Mouse (Mus musculus): ENCODE measurements around the gene Ctsd. TPM values are rescaled to one million over a fixed set of nuclear protein-coding genes. Genes with fewer than 3 reads are reported as not detected.
"Not testable (repeated sequence)": the region's sequence is repeated elsewhere in the genome, so short reads cannot be mapped to it uniquely, and the experiment has no call there.

Ctsd gene
- total RNA-seq (2014; fragmentation: Nextera tagmentation) (152 and 191 TPM in 2 replicates), total RNA-seq (2017) (128 and 144 TPM in 2 replicates)

GRCm38 (mm10) chr7:142387419-142388148, at the start of gene Ctsd:
Gene Ctsd, minus strand, starts transcription at chr7:142388038.
- peak; percentile 63 for ATAC-seq (replicated peaks; ENCODE audit: poor library complexity, severe bottlenecking)

DNA sequence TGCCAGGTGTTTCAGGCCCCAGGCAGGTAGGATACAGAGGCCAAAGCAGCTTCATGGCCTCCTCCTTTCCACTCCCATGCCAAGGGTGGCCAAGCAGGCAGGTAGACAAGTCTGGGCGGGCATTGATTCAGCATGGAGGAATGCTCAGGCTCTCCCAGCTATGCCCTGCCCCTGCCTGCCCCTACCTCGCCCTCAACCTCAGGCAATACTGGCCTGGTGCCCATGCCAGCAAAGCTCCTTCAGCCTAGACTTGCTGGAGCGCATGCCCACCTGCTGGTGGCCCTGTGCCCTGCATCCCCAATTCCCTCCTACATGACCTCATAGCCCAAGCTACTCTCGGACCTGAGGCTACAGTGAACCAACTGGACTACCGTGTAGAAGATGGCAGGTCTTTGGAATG, 49.5 kb upstream of the Ctsd start:
- ATAC-seq (replicated peaks; ENCODE audit: poor library complexity, severe bottlenecking): peak; percentile 35

DNA sequence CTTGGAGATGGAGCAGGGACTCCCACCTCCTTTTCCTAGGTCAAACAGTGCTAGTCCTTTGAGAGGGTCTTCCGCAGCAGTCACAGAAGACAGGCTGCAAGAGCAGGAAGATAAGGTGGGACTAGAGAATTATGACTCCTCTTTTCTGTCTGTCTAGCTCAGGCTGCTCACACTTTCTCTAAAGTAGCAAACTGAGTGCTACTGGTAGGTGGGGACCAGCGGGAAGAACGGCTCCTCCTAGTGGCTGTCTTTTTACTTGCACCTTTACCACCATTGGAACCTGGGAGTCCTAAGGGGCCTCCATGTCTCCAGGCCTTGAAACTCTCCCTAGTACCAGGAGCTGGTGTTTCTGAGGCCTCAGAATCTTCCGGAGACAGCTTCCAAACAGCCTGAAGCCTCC, 47.7 kb upstream of the Ctsd start:
- ATAC-seq (replicated peaks; ENCODE audit: poor library complexity, severe bottlenecking): peak; percentile 66

DNA sequence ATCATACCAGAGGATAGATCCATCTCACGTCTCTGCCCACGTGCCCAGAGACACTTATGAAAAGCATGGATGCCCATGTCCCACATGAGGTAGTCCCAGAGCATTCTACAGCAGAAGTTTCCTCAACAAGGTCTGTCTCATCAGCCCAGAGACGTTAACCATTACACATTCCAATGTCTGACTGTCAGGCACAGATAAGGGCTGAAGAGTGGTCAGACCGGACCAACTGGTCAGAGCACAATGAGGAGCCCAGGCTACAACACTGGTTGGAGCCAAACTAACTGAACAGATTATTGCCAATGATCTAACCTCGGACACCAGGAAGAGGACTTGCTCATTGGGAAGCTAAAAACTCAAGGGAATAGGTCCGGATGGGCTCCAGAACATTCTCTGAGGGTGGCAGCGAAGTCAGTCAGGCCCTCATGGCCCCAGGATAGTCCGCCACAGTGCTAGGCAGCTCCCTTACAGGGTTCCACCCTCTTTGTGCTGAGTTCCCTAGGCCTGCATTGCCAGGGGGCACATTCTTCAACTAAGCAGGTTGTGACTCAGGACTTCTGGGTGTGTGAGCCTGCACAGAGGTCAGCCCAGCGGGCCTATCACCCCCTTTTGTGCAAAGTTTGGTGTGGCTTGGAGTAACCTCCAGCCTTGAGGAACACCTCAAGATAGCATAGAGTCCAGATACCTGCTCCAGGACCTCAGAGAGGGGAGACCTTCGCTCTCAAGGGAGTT, 46.5 kb upstream of the Ctsd start, which contains the start of gene Syt8:
Syt8 (plus strand) TSS at position 714 of the 729 bp plus-strand sequence.
- no peak for ATAC-seq (replicated peaks; ENCODE audit: poor library complexity, severe bottlenecking)

DNA sequence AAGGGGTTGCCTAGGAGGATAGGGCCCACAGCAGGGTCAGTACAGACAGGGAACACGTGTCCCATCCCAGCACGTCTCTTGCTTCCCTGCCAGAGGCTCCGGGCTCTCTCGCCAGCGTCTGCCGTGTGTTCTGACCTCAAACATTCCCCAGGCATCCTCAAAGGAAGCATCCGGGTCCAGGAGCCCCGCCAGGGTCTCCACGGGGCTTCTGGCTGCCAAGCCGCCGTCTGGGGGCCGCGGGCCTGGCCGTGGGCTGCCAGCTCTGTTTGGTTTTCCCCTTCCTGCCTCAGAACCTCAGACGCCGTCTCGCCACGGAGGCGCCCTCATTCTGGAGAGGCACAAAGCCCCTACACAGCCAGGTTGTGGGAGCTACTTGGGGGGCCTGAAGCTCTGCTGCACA, 45.8 kb upstream of the Ctsd start:
- ATAC-seq (replicated peaks; ENCODE audit: poor library complexity, severe bottlenecking): no peak

DNA sequence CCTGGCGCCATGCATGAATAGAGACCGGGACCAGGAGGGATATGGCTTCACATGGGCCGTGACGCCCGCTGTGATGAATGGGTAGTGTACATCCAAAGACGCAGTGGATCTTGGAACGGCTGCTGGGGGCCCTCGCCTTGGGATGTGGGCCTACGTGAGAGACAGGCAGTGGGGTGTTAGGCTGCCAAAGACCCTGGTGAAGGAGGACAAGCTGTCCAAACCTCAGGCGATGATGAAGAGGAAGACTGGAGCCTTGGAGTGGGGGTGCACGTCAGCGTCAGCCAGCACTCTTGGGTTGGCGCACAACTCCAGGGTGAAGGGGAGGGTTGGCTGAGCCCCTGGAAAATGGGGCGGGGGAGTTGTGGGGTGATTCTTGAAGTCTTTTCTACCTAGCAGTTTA, 43.3 kb upstream of the Ctsd start:
- no peak for ATAC-seq (replicated peaks; ENCODE audit: poor library complexity, severe bottlenecking)

DNA sequence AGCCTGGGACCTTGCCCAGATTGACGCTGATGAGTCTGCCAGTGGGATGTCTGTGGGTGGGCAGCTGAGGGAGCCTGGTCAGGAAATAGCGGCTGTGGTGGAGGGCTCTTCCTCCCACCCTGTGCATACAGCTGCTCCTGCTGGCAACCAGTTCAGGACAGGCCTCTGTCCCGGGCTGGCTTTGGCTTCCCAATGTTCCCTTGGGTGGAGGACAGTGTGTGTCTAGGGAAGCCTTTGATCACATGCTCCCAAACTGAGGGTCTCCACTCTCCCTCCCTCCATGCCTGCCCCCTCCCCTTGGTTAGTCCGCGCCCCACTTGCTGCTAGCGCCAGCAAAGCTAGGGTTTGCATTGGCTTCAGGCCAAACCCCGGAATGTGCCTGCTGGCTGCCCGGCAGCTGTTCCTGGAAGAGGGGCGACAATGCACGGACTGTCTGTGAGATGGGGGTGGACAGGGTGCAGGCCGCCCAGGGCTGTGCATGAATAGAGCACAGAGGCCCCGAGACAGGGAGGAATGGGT, 42.4 kb upstream of the Ctsd start:
- 0 out of 2 replicates have a peak, but pooled peaks have one; percentile 26 for ATAC-seq (replicated peaks; ENCODE audit: poor library complexity, severe bottlenecking)

DNA sequence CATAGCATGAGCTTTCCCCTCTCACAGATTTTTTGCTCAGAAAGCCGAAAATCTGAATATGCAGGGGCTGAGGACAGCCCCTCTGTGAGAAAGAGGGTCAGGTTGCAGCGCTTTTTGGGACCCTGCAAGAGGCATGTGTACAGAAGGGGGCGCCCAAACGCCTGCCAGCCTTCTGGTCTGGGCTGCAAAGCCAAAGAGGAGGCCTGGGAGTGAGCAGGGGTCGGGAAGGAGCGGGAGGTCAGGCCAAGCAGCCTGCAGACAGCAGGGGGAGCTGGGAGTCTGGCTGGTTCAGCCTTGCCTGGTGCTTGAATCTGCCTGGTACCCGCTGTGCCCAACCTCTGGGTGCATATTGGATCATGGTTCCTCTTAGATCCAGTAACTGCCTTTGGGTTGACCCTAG, 40.4 kb upstream of the Ctsd start:
- peak; percentile 75 for ATAC-seq (replicated peaks; ENCODE audit: poor library complexity, severe bottlenecking)

DNA sequence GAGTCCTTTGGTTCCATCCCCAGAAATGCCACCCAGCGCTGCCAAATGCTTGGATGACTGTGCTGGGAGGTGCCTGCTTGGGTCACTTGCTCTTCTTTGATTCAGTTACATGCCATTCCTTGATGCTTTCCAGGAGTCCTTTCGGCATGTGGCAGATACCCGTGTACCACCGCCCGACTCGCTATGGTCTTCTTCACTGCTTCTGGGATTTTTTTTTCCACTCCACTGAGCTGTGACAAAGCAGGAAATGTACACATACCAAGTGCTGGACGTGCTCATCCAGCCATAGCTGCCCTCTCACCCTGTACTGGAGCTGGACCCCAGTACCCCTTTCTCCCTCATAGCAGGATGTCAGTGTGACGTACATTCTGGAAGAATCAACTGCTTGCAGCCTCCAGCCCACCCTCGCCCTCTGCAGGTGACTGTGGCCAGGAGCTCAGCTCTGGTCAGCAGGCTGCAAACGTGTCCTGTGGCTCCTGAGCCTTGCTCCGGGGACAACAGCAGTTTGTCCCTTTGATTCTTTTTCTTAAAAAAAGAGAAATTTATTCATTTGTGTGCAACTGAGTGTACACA, 37.9 kb upstream of the Ctsd start:
- ATAC-seq (replicated peaks; ENCODE audit: poor library complexity, severe bottlenecking): no peak

DNA sequence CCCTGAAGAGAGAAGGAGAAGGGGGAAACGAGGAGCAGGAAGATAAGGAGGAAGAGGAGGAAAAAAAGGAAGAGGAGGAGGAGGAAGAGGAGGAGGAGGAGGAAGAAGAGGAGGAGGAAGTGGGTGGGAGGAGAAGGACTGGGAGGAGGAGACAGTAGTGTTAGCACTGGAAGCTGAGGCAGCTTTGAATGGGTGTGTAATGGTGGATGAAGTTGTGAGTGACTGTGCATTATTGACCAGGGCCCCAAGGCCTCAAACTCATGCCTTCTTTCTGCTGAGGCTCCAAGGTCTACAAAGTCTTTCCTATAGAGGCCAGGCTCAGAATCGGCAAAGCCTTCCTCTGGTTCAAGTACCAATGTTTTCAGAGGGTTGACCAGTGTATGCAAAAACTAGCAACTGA, 34.0 kb upstream of the Ctsd start:
- no peak for ATAC-seq (replicated peaks; ENCODE audit: poor library complexity, severe bottlenecking)

GRCm38 (mm10) chr7:142419887-142420286, 32.0 kb upstream of the Ctsd start:
- ATAC-seq (replicated peaks; ENCODE audit: poor library complexity, severe bottlenecking): peak; percentile 32

DNA sequence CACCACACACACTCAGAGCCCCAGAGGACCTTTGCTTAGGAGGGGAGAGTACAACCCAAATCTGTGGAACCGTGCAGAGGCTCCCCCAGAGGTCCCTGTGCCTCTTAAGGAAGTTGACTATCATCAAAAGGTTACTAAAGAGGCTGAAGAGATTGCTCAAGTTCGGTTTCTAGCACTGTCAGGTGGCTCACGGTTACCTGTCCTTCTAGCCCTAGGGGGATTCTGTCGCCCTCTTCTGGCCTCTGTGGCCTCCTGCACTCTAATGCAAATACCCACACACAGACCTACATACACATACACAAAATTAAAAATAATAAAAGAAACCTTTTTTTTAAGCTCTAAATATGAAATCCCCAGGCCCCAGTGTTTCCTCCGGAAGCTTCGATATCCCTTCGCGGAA, 30.8 kb upstream of the Ctsd start:
- no peak; the same call in 1 of the 2 replicates for ATAC-seq (replicated peaks; ENCODE audit: poor library complexity, severe bottlenecking)

DNA sequence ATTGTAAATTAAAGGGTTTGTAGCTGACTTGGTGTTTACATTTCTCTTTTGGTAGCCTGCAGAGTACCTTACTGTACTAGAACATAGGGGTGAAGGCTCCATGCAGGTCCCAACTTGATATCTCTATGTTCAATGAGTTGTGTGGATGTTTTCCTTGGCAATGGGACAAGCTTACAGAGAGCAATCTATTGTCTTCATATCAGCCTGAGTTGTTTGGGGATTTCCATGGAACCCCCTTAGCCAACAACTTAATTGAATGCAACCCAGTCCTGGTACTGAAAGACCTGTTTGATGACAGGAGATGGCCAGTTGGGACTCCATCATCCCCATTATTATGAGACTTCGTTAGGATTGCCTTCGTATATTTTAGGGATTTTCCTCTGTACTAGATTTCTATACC, 30.2 kb upstream of the Ctsd start:
- ATAC-seq (replicated peaks; ENCODE audit: poor library complexity, severe bottlenecking): no peak

DNA sequence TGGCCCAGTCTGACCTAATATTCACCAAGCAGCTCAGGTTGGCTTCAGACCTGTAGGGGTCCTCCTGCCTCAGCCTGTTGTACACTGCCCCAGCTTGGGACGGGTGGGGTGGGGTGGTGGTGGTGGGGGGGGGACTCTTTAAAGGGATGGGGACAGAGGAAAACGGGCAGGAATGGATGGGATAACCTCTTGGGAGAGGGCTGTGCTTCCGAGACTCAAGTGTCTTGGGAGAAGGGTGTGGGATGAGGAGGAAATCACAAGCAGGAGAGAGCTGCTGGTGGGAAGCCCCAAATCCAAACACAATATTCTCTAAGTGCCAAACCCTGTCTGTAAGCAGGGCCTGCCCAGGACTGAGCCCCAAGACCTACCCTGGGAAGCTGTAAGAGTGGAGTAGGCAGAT, 28.4 kb upstream of the Ctsd start:
- no peak for ATAC-seq (replicated peaks; ENCODE audit: poor library complexity, severe bottlenecking)

DNA sequence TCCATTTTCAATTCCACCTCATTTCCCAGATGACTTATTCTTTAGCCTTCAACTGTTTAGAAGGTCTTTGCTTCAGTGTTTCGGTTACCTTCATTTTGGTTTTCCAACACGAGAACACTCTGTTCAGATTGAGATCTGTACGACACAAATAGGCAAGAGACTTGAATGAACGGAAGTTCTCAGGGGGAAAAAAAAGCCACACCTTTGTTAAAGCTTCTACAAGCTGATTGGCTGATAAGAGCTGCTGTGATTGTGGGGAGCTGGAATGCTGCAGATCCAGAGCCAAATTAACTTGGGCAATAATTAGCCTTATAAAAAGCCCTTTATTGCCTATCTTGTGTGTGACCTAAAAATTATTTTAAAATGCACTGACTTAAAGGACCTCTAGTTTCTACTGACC, 27.5 kb upstream of the Ctsd start:
- ATAC-seq (replicated peaks; ENCODE audit: poor library complexity, severe bottlenecking): no peak

- ATAC-seq (replicated peaks; ENCODE audit: poor library complexity, severe bottlenecking): no peak
Measured at GRCm38 (mm10) chr7:142413285-142413684, 25.4 kb upstream of the Ctsd start.

DNA sequence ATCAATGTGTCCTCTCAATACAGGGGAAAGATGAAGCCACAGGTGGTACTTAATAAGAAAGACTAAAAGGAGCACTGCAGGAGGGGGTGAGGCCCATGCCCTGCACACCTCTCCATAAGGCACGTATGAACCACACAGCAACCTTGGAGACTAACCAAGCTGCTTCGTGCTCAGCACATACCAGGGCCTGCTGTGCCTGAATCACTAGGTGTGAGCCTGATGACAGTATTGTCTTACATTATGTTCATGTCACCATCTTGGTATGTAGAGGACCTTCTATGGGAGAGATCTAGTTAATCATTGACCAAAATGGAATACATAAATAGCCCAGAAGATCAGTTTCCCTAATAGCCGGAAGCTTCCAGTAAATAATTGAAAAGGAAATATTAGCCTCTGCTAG, 21.8 kb upstream of the Ctsd start:
- ATAC-seq (replicated peaks; ENCODE audit: poor library complexity, severe bottlenecking): no peak

DNA sequence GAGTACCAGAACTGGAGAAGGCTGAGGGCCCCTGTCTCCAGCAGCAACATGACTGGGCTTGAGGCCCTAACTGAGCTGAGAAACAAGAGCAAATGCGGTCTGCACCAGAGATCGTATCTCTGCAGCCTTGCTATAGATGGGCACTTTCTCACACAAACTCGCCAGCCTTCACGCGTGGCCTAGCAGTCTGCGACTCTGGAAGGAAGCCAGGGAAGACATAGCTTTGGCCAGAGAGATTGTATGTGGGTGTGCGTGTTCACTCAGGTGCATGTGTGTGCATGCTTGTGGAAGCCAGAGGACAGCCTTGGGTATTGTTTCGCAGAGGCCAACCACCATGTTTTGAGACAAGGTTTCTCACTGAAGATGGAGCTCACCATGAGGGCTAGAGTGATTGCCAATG, 20.8 kb upstream of the Ctsd start:
- no peak for ATAC-seq (replicated peaks; ENCODE audit: poor library complexity, severe bottlenecking)

DNA sequence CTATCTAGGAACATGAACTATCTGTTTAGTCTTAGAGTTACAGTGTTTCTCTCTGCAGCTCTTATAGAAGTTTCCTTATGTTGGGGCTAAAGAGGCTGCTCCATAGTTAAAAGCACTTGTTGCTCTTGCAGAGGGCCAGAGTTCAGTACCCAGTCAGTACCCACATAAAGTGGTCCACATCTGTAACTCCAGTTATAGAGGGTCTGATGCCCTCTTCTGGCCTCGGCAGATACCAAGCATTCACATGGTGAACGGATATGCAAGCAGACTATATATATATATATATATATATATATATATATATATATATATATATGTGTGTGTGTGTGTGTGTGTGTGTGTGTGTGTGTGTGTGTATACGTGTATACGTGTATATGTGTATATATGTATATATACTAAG, 20.1 kb upstream of the Ctsd start:
- ATAC-seq (replicated peaks; ENCODE audit: poor library complexity, severe bottlenecking): no peak; the same call in 1 of the 2 replicates

GRCm38 (mm10) chr7:142405134-142405533, 17.3 kb upstream of the Ctsd start:
- ATAC-seq (replicated peaks; ENCODE audit: poor library complexity, severe bottlenecking): not testable (repeated sequence)

DNA sequence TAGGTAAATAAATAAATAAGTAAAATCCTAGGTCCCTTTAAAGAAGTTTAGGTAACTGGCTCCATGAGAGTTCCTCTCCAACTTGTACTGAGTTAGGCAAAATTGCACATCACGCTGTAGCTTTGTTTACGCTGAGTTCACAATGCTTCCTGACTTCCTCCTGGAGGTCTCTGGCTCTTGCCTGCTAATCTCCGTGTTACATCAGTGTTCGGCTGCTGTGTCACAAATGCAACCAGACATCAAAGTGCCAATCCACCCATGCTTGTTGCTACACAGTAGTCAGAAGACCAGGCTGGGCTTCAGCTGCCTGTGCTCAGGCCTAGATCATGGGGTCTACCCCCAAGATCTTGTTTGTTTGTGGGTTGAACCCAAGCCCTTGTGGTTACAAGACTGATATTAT, 15.8 kb upstream of the Ctsd start:
- ATAC-seq (replicated peaks; ENCODE audit: poor library complexity, severe bottlenecking): peak; percentile 70
